Mouse (Mus musculus) erythroblast, adult 5-6 weeks (primary cell): ENCODE data around the gene Btf3l4. TPM values are rescaled to one million over a fixed set of nuclear protein-coding genes. Genes with fewer than 3 reads are reported as not detected.

Experiments used
- ATAC-seq: replicated peaks from 2 replicates; pipeline ENCODE4 v1.8.0; 2016; ENCODE audit warnings: moderate number of reproducible peaks, mild to moderate bottlenecking, moderate TSS enrichment, inconsistent platforms; ENCODE audit not compliant: poor library complexity, low FRiP score, severe bottlenecking
- total RNA-seq, 2 experiments: library from RNA; stranded (forward) in 1 of 2; stranded (reverse) in 1 of 2; fragments of 150-400 nt in 1 of 2; fragments of 200-764, 138-1000 nt in 1 of 2; gene quantifications; 2 replicates each; pipeline versions ENCODE4 v1.2.3 to v1.2.4; 2015 to 2017; ENCODE audit warnings: low replicate concordance in 2 of 2

The Btf3l4 gene
- 17.1 and 21.7 TPM in 2 replicates for total RNA-seq (2015; ENCODE audit: low replicate concordance)
- 12.0 and 18.3 TPM in 2 replicates for total RNA-seq (2017; ENCODE audit: low replicate concordance)

DNA sequence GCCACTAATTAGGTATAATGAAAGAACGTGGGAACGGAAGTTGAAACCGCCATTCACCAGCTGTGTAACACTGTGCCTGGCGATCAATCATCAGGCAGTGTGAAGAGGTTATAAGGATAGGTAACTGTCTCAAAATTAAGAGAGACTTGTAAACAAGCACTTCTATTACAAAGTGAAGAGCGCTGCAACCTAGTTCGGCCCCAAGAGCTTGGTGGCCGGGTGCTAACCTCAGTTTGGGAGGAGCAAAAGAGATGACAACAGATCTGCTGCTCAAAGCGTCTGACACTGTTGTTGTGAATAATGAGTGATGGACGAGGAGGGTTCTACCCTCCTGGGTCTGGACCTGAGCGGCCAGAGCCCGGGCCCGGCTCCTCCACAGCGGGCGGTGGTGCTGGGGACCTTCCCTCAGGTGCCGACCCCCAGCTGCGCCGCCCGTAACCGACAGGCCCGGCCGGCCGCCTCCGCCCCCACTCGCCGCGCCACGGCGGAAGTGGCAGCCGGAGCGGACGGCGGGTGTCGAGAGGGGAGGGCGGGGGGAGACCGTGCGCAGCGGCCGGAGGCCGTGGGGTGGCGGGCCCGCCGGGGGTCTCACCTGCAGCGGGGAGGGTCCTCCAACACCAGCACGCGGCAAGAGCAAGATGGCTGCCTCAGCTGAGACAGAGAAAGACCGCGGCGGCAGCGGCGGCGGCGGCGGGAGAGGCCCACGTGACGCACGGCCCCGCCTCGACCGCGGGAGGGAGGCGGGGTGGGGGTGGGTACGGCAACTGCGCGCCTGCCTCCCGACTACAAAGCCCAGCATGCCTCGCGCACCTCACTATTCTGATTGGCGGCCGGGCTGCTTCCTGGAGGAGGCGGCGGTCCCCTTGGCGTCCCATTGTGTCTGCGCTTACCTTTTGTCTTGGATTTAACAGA is at the start of gene Btf3l4:
Gene Btf3l4 (minus strand): TSS at position 699 of the 912 bp plus-strand sequence.
- peak; percentile 97 for ATAC-seq

DNA sequence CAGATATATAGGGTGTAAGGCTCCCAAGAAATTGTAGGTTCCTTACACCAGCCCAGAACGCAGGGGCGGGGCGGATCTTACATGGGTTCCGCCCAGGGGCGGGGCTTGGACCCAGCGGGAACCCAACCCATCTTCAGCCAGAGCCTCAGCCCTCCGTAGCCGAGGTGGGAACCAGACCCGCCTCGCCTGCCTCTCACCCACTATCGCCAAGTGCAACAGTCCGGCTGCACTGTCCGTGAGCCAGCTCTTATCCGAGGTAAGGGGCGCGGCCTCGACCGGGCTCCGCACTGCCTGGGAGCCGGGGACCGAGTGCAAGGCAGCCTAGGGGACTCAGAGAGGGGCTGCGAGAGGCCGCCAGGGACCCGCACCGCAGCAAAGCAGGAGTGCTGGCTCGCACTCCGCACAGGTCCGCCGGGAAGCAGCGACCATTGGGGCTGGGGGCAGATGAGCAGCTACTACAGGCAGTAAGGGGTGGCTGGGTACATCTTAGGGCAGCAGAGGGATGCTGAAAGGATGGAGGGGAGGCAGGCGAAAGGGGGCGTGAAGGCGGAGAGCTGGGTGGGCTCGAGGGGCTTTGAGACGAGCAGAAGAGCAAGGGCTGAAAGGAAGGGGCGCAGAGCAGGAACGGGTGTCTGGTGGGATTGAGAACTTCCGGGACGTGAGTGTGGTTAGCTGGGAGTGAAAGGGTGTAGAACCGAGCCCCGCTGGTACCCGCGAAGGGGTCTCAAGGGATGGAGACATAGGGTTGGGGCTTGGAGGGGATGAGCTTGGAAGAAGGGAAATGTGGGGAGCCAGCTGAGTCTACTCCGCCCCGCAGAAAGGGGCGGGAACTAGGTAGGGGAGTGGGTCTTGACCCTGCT is 45.8 kb upstream of the Btf3l4 start, which contains the start of gene Rab3b:
Gene Rab3b (plus strand): TSS at position 101 of the 860 bp plus-strand sequence.
- peak; percentile 95 for ATAC-seq

DNA sequence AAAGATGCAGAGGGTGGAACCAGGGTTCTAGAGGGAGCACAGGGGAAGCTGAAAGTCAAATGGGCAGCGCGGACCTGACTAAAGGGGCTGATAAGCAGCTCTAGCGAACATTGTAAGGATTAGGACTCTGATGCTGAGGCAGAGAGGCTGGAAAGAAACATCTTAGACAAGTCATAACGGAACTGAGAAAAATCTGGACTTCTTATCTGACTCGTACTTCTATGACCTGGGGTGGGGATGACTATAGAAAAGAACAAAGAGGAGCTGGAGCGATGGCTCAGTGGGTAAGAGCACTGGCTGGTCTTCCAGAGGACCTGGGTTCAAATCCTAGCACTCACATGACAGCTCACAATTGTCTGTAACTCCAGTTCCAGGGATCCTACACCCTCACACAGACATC is 44.5 kb upstream of the Btf3l4 start:
- ATAC-seq = no peak

DNA sequence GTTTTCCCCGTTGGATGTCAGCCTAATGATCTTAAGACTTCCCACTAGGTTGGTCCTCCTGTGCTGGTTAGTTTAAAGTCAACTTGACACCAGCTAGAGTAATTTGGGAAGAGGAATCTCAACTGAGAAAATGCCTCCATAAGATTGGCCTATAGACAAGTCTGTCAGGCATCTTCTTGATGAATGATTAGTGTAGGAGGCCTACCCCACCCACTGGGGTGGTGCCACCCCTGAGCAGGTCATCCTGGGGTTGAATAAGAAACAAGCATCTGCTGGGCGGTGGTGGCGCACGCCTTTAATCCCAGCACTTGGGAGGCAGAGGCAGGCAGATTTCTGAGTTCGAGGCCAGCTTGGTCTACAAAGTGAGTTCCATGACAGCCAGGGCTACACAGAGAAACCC is 40.3 kb upstream of the Btf3l4 start:
- ATAC-seq = no peak

DNA sequence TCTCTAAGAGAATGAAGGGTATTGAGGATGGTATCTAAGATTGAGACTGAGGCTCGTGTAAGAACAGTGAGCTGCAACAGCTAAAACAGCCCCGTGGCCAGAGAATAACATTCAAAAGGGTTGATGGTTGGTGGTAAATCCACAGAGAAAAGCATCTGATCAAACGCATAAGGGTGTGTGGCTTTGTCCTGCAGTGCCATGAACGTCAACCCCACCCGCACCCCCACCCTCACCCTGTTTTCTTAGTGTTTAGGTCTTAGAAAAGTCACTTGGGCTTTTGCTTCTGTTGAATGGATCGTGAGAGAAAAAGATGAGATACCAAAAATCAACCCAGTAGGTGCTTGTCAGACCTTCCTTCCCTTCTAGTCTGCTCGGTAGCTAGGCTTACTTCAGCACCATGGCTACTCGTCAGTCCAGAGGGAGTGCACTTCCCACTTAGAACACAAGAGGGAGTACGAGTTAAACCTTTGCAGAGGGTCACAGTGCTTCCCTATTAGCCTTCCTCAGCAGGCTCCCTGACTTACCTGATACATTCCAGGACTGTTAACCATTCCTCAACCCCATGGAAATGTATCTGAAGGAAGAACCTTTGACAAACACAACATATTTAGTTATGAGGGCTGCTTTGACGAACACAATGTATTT is 36.4 kb upstream of the Btf3l4 start:
- peak; percentile 85 for ATAC-seq

DNA sequence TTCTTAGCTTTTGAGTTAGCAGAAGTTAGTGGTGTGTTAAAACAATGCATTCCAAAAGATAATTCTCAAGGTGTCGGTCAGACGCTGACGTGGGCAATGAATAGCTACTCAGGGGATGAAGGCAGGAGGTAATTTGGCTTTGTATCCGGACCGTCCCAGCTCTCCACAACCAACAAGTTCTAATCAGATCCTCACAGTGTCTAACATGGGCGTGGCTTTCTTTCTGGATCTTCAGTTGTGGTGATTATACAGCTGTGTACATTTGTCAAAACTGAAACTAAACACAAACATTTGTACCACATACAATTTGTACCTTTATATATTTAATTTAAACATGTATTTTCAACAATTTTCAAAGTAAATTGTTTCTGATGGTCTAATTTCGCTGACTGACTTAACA is 33.4 kb upstream of the Btf3l4 start:
- peak; percentile 83 for ATAC-seq

DNA sequence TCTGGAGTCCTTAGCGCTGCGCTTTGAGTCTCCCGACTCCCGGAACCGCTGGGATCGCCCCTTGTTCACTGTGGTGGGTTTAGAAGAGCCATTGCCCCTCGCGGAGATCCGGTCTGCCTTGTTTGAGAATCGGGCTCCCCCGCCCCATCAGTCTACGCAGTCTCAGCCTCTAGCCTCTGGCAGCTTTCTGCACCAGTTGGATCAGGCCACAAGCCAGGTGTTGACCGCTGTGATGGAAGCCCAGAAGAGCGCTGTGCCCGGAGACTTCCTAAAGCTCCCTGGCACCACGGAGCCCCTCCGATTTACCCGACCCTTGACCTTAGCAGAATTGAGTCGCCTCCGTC is 15.1 kb upstream of the Btf3l4 start, which contains the start of gene A730015C16Rik:
Gene A730015C16Rik (minus strand): TSS at position 115 of the 344 bp plus-strand sequence.
- peak; percentile 46 for ATAC-seq

DNA sequence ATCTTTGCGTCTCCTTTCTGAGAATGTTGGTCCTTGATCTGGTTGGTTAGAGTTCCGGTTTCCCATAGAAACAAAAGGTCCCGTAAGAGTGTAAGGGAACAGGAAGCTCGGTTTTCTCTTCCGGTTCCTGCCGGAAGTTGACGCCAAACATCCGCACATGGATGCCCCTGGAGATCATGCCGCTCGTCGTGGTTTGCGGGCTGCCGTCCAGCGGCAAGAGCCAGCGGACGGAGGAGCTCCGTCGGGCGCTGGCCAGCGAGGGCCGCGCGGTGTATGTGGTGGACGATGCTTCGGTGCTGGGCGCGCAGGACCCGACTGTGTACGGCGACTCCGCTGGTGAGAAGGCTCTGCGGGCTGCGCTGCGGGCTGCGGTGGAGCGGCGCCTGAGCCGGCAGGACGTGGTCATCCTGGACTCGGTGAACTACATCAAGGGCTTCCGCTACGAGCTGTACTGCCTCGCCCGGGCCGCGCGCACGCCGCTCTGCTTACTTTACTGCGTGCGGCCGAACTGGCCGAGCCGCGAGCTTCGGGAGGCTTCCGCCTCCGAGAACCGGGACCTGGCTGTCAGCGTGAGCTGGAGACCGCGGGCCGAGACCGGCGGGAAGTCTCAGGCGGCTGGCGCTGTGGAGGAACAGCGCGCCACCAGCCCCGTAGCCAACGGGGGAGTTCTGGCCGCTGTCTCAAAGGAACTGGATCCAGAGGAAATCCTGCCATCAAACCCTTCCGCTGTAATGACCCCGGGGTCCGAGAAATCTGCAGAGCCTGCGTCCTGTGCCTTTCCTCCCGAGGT is 14.5 kb upstream of the Btf3l4 start, which contains the start of gene Kti12:
Gene Kti12 (plus strand): TSS at position 71 of the 790 bp plus-strand sequence.
- peak; percentile 95 for ATAC-seq

DNA sequence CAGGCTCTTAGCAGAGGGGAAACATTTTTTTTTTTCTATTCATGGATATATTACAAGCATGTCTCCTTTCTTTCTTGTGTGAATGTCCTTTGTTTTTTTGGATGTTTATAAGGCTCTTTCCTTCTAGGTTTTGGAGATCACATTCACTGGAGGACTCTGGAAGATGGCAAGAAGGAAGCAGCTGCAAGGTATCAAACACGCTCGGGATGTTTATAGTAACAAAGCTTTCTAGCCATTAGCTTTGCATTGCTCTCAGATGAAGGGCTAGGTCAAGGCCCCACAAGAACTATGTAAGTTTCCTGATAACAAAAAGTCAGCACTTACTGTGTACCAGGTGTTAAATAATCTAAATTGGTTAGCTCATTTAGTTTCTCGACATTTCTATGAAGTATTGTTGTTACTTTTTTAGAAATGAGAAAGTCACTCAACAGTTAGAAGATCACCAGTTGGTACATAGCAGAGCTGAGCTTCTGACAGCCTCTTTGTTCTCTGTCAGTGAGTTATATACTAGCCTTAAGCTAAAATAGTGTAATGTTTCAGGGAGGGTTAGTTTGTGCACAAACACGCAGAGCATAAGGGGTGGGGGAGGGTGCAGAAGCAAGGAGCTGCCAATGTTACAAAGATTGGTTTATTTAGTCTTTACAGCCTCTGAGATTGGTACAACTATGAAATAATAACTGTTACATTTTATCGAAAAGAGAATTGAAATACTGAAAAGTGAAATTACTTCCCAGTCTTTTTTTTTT is 12.6 kb upstream of the Btf3l4 start:
- no peak for ATAC-seq

DNA sequence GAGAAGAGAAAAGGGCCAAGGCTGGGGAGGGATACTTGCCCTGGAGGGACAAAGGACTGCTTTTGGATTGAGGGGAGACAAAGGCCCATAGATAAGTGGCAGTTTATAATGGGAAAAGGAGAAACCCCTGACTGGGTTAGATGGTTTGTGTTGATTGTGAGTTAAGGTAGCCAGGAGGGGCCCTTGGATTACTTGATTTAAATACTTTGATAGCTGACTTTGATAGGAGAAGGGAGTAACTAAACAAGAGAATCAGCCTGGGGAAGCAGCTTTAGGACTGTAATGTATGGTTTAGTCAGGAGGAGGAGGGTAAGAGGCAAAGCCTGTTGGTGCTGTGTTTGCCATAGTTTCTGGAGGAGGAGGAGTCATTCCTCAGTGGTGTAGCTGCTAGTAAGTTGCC is 9.9 kb upstream of the Btf3l4 start:
- ATAC-seq = no peak

DNA sequence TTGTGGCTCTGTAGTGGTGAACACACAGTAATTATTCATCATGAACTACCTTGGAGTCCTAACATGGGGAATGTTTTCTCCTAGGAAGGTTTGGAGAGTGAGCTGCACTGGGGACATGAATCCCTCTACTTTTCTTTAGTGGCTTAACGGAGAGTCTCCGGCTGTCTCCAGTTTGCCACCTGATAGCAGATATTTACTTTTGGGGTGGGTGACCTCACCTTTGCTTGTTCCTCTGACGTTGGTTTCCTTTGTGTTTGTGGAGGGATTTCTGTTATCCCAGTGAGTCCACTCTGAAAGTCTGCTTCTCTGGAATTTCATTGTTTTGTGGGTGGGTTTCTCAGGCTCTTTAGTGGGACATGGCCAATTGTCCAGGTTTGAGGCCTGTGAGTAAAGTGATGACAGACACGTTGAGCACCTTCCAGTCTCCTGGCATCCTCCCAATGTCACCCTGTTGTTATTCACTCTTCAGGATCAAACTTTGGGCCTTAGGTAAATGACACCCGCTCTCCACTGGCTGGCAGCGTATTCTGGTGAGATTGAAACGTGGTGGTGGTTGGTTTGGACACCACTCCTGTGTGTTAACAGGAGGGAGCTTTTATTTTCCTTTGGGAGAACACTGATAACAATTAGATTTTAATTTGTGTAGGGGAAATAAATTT is 8.6 kb upstream of the Btf3l4 start:
- no peak for ATAC-seq

DNA sequence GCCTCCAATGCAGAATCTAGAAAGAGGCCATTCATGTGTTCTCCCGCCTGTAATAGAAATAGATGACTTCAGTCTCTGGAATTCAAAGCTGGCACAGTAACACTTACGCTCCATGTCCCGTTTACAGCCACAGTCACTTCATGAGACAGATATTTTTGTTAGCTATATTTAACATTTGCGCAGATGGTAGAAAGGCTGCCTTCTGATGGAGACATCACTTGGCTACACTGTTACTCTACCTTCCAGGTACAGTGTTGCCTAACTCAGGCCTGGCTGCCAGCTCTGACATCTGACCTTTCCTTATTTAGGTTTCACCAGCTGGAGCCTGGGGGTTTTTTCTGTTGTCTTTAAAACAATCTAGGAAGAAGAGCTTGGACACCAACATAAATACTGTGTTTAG is 4.6 kb upstream of the Btf3l4 start:
- ATAC-seq = no peak

DNA sequence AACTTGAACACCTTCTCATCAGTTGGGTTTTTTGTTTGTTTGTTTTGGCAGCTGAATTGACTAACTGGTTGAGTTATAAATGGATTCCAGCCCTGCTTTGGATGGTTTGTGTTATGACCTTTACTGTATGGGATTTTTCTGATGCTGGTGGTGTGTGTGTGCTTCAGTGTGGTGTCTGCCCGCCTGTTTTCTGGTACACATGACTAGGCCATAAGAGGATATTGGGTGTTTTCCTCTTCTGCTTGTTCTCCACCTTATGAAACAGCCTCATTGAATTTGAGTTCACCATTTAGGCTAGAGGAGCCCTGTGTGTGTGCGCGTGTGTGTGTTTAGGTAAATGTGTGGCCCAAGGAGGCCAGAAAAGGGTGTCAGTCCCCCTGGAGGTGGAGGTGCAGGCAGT is 2.1 kb upstream of the Btf3l4 start:
- no peak for ATAC-seq

DNA sequence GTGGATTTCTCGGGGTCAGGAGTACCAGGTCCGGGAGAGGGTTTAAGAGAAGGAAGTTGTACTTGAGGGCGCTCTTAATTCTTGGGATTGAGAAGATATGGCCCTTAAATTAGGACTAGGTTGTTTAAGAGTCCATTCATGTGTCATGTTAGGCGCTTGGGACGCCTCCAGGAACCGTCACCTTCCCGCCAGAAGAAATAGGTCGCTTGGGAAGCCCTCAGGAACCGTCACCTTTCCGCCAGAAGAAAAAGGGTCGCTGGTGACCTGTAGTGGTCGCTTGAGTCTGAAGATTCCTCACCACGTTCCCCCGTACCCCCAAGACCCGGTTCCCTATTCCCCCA is 1.5 kb upstream of the Btf3l4 start:
- no peak for ATAC-seq

DNA sequence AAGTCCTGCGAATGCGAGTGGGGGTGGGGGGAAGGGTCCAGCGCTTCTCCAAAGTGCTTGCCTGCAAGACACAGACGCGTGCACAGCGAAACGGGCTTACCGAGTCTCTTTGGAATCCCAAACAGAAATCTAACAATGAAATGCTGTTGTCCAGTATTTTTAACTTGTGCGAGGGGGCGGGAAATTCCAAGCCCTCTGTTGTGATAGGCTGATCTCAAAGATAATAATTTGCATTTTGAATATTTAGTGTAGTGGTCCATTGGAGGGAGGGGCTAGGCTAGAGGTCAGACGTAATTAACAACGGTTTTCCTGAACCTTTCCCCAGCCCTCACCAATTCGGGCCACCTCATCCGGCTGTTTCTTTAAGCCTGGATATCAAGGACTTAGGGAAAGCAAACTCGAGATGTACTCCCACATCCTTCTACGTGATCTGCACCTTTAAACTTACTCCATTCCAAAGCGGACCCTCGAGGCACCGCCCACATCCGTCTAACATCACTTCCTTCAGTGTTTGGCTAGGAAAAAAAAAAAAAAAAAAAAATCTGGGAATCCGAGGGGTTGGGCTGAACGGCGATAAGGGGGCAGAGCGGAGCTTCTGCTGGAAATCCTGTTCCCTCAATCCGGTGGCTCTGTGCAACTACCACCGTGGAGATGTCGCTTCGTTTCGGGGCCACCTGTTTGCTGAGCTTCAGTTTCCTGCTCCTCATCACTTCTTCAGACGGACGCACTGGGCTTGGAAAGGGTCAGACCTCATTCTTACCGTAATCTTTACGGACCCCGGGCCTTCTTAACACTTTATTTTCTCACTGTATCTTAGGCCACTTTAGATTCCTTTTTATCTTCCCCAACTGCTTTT is 929 bp upstream of the Btf3l4 start, which contains the start of gene Txndc12:
Gene Txndc12 (plus strand): TSS at position 487 of the 856 bp plus-strand sequence.
- 0 out of 2 replicates have a peak, but pooled peaks have one; percentile 13 for ATAC-seq

DNA sequence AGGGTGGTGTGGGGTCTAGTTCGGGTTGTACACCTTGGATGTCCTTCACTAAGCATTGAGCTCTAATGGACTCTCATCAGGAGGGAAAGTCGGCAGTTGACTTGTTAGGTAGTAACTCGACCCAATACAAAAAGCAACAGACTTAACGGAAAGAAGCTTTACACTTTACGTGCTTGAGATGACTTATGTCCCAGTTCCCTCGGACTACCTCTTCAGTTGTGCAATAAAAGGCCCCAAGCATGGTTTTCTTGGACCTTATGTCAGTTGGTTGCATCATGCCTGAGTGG is 357 bp upstream of the Btf3l4 start:
- ATAC-seq = peak; percentile 59

DNA sequence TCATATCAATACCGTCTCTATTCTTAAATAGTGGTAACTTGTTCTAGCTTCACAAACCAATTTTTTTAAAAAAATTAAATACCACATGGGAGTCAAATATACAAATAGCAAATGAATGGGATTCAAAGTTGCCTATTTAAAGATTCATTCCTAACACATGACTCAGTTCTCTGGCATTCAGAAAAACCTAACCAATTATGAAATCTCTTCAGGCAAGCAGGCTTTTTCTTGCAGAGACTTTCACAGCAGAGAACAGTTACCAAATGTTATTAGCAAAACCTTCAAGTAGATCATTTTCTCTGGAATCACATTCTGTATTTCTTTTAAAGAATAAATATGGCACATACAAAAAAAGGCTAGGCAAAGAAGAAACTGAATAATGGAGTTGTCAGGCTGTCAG is 2.7 kb downstream of the Btf3l4 start:
- no peak for ATAC-seq
